Mouse (Mus musculus): ENCODE measurements at regions not wholly inside any gene's neighbourhood (a gene's known extent, or its start where the extent isn't known, plus 50 kb on each side); places are given as distances from the start of the nearest gene placed in this dataset.
A peak's percentile ranks its signal among the peaks of the same experiment; 100 is the strongest.

- DNase-seq, result peak in 1 of 2 experiments; percentile 7
Measured at GRCm38 (mm10) chr2:154076271-154076670, 53.9 kb upstream of the Bpifa3 start.
